Mouse (Mus musculus): ENCODE data around the gene Gm42421.

The Gm42421 gene

GRCm38 (mm10) chr5:143936156-143936555, 8.2 kb downstream of the Gm42421 start:
- DNase-seq (ENCODE audit: low spot score): no peak

GRCm38 (mm10) chr5:143941588-143941987, 13.6 kb downstream of the Gm42421 start:
- no peak for DNase-seq (ENCODE audit: low spot score)

- DNase-seq (ENCODE audit: low spot score): no peak
Measured at GRCm38 (mm10) chr5:143943231-143944125, 15.5 kb downstream of the Gm42421 start.

- no peak for DNase-seq (ENCODE audit: low spot score)
Measured at GRCm38 (mm10) chr5:143948361-143948760, 20.4 kb downstream of the Gm42421 start.

- no peak for DNase-seq (ENCODE audit: low spot score)
Measured at GRCm38 (mm10) chr5:143950016-143950415, 22.0 kb downstream of the Gm42421 start.

- no peak for DNase-seq (ENCODE audit: low spot score)
Measured at GRCm38 (mm10) chr5:143957101-143957500, 29.1 kb downstream of the Gm42421 start.

- no peak for DNase-seq (ENCODE audit: low spot score)
Measured at GRCm38 (mm10) chr5:143959551-143959950, 31.6 kb downstream of the Gm42421 start.

GRCm38 (mm10) chr5:143961176-143961575, 33.2 kb downstream of the Gm42421 start:
- DNase-seq (ENCODE audit: low spot score): no peak

GRCm38 (mm10) chr5:143965586-143966345, 37.8 kb downstream of the Gm42421 start:
- no peak for DNase-seq (ENCODE audit: low spot score)

- DNase-seq (ENCODE audit: low spot score): no peak
Measured at GRCm38 (mm10) chr5:143966671-143967070, 38.7 kb downstream of the Gm42421 start.

- DNase-seq (ENCODE audit: low spot score): no peak
Measured at GRCm38 (mm10) chr5:143972628-143973027, 44.7 kb downstream of the Gm42421 start.

- DNase-seq (ENCODE audit: low spot score): peak; percentile 29
Measured at GRCm38 (mm10) chr5:143974931-143975630, 47.1 kb downstream of the Gm42421 start.

GRCm38 (mm10) chr5:143975631-143975933, 47.6 kb downstream of the Gm42421 start:
- DNase-seq (ENCODE audit: low spot score): no peak

- no peak for DNase-seq (ENCODE audit: low spot score)
Measured at GRCm38 (mm10) chr5:143976232-143976631, 48.3 kb downstream of the Gm42421 start.

GRCm38 (mm10) chr5:143976726-143977431, 48.9 kb downstream of the Gm42421 start:
- DNase-seq (ENCODE audit: low spot score): no peak

GRCm38 (mm10) chr5:143980858-143981257, 52.9 kb downstream of the Gm42421 start:
- no peak for DNase-seq (ENCODE audit: low spot score)

GRCm38 (mm10) chr5:143982361-143982760, 54.4 kb downstream of the Gm42421 start:
- DNase-seq (ENCODE audit: low spot score): no peak

- DNase-seq (ENCODE audit: low spot score): no peak
Measured at GRCm38 (mm10) chr5:143985381-143985780, 57.4 kb downstream of the Gm42421 start.

All from ovary, postnatal 10 days (tissue).